Mouse (Mus musculus): ENCODE measurements around the gene Mkks. TPM values are rescaled to one million over a fixed set of nuclear protein-coding genes. Genes with fewer than 3 reads are reported as not detected.

The Mkks gene
- 12.8 and 14.4 TPM in 2 replicates for polyA plus RNA-seq (2015; fragmentation: Nextera tagmentation; extraction: Ambion mirVana)

DNA sequence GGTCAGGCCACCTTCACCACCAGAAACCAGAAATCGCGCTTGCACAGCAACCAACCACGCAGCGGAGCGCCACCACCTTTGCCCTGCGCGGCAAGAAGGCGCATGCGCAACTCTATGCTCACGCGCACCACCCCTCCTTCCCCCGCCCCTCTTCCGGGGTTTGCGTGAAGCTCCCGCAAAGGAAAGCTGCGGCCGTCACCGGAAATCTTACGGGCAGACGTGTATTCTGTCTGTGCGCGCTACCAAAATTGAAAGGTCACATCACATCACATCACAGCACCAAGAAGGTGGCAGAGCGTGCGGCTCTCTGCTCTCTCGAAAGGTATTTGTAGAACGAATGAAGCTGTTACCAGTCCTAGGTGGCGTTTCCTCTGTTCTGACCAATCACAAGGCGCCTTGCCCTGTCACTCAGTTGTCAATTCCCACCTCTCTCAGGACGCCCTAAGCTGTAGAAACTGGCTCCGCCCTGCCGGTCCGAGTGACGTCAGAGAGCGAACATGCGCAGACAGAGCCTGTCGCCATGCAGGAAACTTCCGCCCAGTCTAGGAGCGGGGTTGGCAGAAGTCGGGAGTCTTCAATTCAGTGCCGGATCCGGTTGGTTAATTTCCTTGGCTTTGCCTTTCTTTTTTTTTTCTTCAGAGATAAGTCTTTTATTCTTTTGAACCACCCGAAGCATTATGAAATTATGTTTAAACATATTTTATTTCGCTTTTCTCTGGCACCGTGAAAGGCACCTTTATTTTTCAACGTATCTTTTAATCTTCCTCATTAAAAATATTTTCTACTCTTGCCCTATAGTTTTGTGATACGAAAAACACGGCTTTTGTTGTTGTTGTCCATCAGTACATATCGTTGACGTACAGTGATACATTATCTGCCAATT is at the start of gene Mkks, which contains the start of the genes Slx4ip and AL731706.1:
TSS of gene Mkks (minus strand) at position 322 of the 883 bp plus-strand sequence.
TSS of gene Slx4ip (plus strand) at position 151 of the 883 bp plus-strand sequence.
TSS of gene AL731706.1 (minus strand) at position 322 of the 883 bp plus-strand sequence.
- WGBS: under 1% methylated on average over 49 of the region's 49 CpGs
- H3K27ac ChIP-seq (ENCODE audit: low read depth, low read length): peak within 1 kb of the TSS; percentile 97
- peak within 1 kb of the TSS; percentile 82 for H3K9ac ChIP-seq (ENCODE audit: low read depth, low read length)
- no peaks in the 10 kb centered on the region for H3K36me3 ChIP-seq (ENCODE audit: control insufficient read depth, insufficient read depth, low read length)
- H3K9me3 ChIP-seq (ENCODE audit: control insufficient read depth, low read length): no peaks in the 10 kb centered on the region
- H3K27me3 ChIP-seq (replicated peaks; ENCODE audit: control insufficient read depth, insufficient read depth, low read length): no peaks in the 10 kb centered on the region
- H3K4me3 ChIP-seq (ENCODE audit: low read length): peak within 1 kb of the TSS; percentile 76
- H3K4me2 ChIP-seq (ENCODE audit: low read length): peak within 1 kb of the TSS; percentile 53
- H3K4me1 ChIP-seq (ENCODE audit: control insufficient read depth, insufficient read depth, low read depth, low read length): peaks cover 7% of the 10 kb centered on the region
- ATAC-seq: peak; percentile 98

DNA sequence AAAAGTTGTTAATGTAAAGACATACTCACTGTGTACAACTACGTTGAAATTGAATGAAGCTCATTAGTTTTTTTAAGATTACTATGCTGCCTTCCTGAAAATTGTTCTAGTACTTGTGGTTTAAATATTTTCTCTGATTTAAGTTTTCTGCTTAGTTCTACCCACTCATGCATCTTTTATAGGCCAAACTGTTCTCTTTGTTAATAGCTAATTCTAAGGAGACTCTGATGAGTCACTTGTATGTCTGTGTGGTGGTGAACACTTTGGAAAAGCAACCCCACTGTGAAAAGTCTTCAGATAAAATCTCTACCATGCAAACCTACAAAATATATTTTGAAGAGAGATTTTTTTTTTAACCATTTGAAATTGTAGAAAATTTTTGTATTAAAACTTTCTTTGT is 47.1 kb upstream of the Mkks start:
- Histone ChIP-seq H3K4me3 (ENCODE audit: low read length) (no peak overlapping the region), H3K4me1 (ENCODE audit: control insufficient read depth, insufficient read depth, low read depth, low read length) (no peaks in the 10 kb centered on the region), H3K36me3 (ENCODE audit: control insufficient read depth, insufficient read depth, low read length) (no peaks in the 10 kb centered on the region), H3K27ac (ENCODE audit: low read depth, low read length) (no peak overlapping the region), H3K4me2 (ENCODE audit: low read length) (no peak overlapping the region), H3K27me3 (replicated peaks; ENCODE audit: control insufficient read depth, insufficient read depth, low read length) (no peaks in the 10 kb centered on the region), H3K9me3 (ENCODE audit: control insufficient read depth, low read length) (no peaks in the 10 kb centered on the region), H3K9ac (ENCODE audit: low read depth, low read length) (no peak overlapping the region)
- ATAC-seq: no peak
- 89% methylated on average over 1 of the region's 1 CpGs for WGBS

GRCm38 (mm10) chr2:136936391-136937288 is 45.5 kb upstream of the Mkks start:
- Histone ChIP-seq H3K27ac (ENCODE audit: low read depth, low read length) (no peak overlapping the region), H3K9ac (ENCODE audit: low read depth, low read length) (no peak overlapping the region), H3K4me1 (ENCODE audit: control insufficient read depth, insufficient read depth, low read depth, low read length) (no peaks in the 10 kb centered on the region), H3K4me3 (ENCODE audit: low read length) (no peak overlapping the region), H3K9me3 (ENCODE audit: control insufficient read depth, low read length) (no peaks in the 10 kb centered on the region), H3K36me3 (ENCODE audit: control insufficient read depth, insufficient read depth, low read length) (no peaks in the 10 kb centered on the region), H3K27me3 (replicated peaks; ENCODE audit: control insufficient read depth, insufficient read depth, low read length) (no peaks in the 10 kb centered on the region), H3K4me2 (ENCODE audit: low read length) (no peak overlapping the region)
- ATAC-seq: no peak
- 94% methylated on average over 4 of the region's 4 CpGs for WGBS

DNA sequence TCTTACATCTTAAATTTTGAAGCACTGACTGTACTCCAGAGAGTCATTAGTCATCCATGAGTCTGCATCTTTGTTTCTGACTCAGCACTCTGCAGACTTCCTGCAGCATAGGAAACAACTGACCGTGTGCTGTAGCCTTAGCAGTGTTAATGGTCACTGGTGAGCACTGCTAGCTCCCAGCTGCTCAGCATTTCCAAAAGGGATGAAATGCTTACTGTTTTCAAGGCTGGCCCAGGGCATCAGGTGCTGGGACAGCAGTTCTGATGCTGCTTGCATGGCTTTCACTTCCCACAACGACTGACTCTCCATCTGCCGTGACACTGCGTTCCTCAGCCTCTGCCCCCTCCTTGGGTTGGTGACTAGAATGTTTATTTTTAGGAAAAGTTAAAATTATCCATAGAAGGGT is 29.8 kb upstream of the Mkks start:
- Histone ChIP-seq H3K36me3 (ENCODE audit: control insufficient read depth, insufficient read depth, low read length) (no peaks in the 10 kb centered on the region), H3K9me3 (ENCODE audit: control insufficient read depth, low read length) (no peaks in the 10 kb centered on the region), H3K4me3 (ENCODE audit: low read length) (no peak overlapping the region), H3K4me1 (ENCODE audit: control insufficient read depth, insufficient read depth, low read depth, low read length) (no peaks in the 10 kb centered on the region), H3K4me2 (ENCODE audit: low read length) (no peak overlapping the region), H3K9ac (ENCODE audit: low read depth, low read length) (no peak overlapping the region), H3K27me3 (replicated peaks; ENCODE audit: control insufficient read depth, insufficient read depth, low read length) (no peaks in the 10 kb centered on the region), H3K27ac (ENCODE audit: low read depth, low read length) (no peak overlapping the region)
- 55% methylated on average over 4 of the region's 4 CpGs for WGBS
- peak; percentile 50 for ATAC-seq

- no peaks in the 10 kb centered on the region for H3K4me1 ChIP-seq (ENCODE audit: control insufficient read depth, insufficient read depth, low read depth, low read length)
- H3K9me3 ChIP-seq (ENCODE audit: control insufficient read depth, low read length): no peaks in the 10 kb centered on the region
- H3K4me2 ChIP-seq (ENCODE audit: low read length): no peak overlapping the region
- no peak overlapping the region for H3K27ac ChIP-seq (ENCODE audit: low read depth, low read length)
- H3K9ac ChIP-seq (ENCODE audit: low read depth, low read length): no peak overlapping the region
- no peak overlapping the region for H3K4me3 ChIP-seq (ENCODE audit: low read length)
- no peak for ATAC-seq
- WGBS: 83% methylated on average over 3 of the region's 3 CpGs
- H3K36me3 ChIP-seq (ENCODE audit: control insufficient read depth, insufficient read depth, low read length): no peaks in the 10 kb centered on the region
- H3K27me3 ChIP-seq (replicated peaks; ENCODE audit: control insufficient read depth, insufficient read depth, low read length): no peaks in the 10 kb centered on the region
These were observed 29.2 kb upstream of the Mkks start for GRCm38 (mm10) chr2:136920257-136920993.

DNA sequence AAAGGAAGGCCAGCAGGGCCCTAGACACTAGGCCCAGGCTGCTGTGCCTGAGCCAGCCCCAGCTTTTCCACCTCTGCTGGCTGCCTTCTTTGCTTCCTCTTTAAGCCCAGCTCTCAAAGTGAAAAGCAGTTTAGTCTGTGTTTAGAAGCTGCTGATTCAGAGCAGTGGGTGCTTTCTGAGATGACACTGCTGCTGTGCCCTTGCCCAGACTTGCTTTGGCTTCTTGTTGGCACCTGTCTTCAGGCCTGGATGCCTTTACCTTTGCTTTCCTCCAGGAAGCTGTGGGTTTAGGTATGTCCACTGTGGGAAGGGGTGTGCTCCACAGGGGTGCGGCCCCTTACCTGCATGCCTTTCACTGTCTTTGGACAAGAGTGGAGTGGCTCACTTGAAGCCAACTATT is 28.2 kb upstream of the Mkks start:
- WGBS: 96% methylated on average over 1 of the region's 1 CpGs
- no peaks in the 10 kb centered on the region for H3K36me3 ChIP-seq (ENCODE audit: control insufficient read depth, insufficient read depth, low read length)
- no peak overlapping the region for H3K4me3 ChIP-seq (ENCODE audit: low read length)
- no peaks in the 10 kb centered on the region; the same call in 1 of the 2 replicates for H3K4me1 ChIP-seq (ENCODE audit: control insufficient read depth, insufficient read depth, low read depth, low read length)
- no peak overlapping the region for H3K27ac ChIP-seq (ENCODE audit: low read depth, low read length)
- ATAC-seq: no peak
- no peaks in the 10 kb centered on the region for H3K27me3 ChIP-seq (replicated peaks; ENCODE audit: control insufficient read depth, insufficient read depth, low read length)
- no peak overlapping the region for H3K4me2 ChIP-seq (ENCODE audit: low read length)
- H3K9me3 ChIP-seq (ENCODE audit: control insufficient read depth, low read length): no peaks in the 10 kb centered on the region
- no peak overlapping the region for H3K9ac ChIP-seq (ENCODE audit: low read depth, low read length)

DNA sequence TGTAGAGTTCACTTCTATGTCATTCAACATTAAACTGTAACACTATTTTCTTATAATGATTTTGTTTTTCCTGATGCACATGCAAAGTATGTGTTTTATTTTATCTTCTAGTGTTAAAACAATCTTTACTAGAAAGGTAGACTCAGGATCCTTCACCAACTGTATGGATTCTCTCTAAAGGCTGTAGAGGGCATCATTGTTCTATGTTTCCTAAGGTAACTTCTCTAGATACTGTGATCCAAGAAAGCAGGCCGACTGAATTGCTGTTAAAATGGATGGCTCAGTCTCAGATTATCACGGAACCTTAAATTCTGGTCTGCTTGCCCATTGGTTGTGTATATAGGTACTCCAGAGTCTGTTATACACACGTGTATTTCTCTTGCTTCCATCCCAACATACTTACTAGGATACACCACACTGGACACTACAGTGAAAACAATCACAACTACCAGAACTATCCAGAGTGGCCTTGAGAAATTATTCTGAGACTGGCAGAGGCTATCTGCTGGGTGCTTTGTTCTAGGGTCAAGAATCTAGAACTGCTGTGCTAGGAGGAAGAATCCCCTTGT is 23.2 kb upstream of the Mkks start:
- WGBS: 25% methylated on average over 3 of the region's 3 CpGs
- peak; percentile 84 for ATAC-seq

GRCm38 (mm10) chr2:136913021-136913420 is 21.8 kb upstream of the Mkks start:
- 40% methylated on average over 3 of the region's 3 CpGs for WGBS
- H3K27me3 ChIP-seq (replicated peaks; ENCODE audit: control insufficient read depth, insufficient read depth, low read length): no peaks in the 10 kb centered on the region
- H3K4me2 ChIP-seq (ENCODE audit: low read length): no peak overlapping the region
- H3K9ac ChIP-seq (ENCODE audit: low read depth, low read length): no peak overlapping the region
- H3K4me1 ChIP-seq (ENCODE audit: control insufficient read depth, insufficient read depth, low read depth, low read length): peaks cover 5% of the 10 kb centered on the region
- ATAC-seq: no peak
- no peaks in the 10 kb centered on the region for H3K9me3 ChIP-seq (ENCODE audit: control insufficient read depth, low read length)
- no peaks in the 10 kb centered on the region for H3K36me3 ChIP-seq (ENCODE audit: control insufficient read depth, insufficient read depth, low read length)
- H3K4me3 ChIP-seq (ENCODE audit: low read length): no peak overlapping the region
- H3K27ac ChIP-seq (ENCODE audit: low read depth, low read length): no peak overlapping the region

More for the DNA sequence above, 23.2 kb upstream of the Mkks start:
- Histone ChIP-seq H3K4me2 (ENCODE audit: low read length) (no peak overlapping the region), H3K9ac (ENCODE audit: low read depth, low read length) (no peak overlapping the region), H3K9me3 (ENCODE audit: control insufficient read depth, low read length) (no peaks in the 10 kb centered on the region), H3K27ac (ENCODE audit: low read depth, low read length) (no peak overlapping the region), H3K4me3 (ENCODE audit: low read length) (no peak overlapping the region), H3K4me1 (ENCODE audit: control insufficient read depth, insufficient read depth, low read depth, low read length) (peaks cover 5% of the 10 kb centered on the region), H3K36me3 (ENCODE audit: control insufficient read depth, insufficient read depth, low read length) (no peaks in the 10 kb centered on the region), H3K27me3 (replicated peaks; ENCODE audit: control insufficient read depth, insufficient read depth, low read length) (no peaks in the 10 kb centered on the region)

Measured in hindbrain, embryonic 16.5 days (tissue).